Mouse (Mus musculus) lung, embryonic 16.5 days (tissue): ENCODE results near the gene Otud1. TPM values are rescaled to one million over a fixed set of nuclear protein-coding genes. Genes with fewer than 3 reads are reported as not detected.

ENCODE experiments used
- ATAC-seq: fragments of 200-750 bp; cut with Nextera tagmentation; 2 replicates; pipeline ENCODE4 v1.8.0; 2017; ENCODE audit warnings: low read depth, mild to moderate bottlenecking, moderate library complexity
- H3K27ac ChIP-seq: fragments of 300-500 bp; sonication (generic); 2 replicates; pipeline ENCODE4 v1.5.1; 2014; ENCODE audit warnings: mild to moderate bottlenecking, control low read depth, low read length
- H3K27me3 ChIP-seq: fragments of 300-500 bp; sonication (generic); 2 replicates; pipeline ENCODE4 v1.6.1; 2014; ENCODE audit warnings: low read depth, low read length, mixed read lengths; ENCODE audit not compliant: control insufficient read depth, insufficient read depth
- H3K36me3 ChIP-seq: fragments of 300-500 bp; sonication (generic); 2 replicates; pipeline ENCODE4 v1.6.1; 2014; ENCODE audit warnings: low read length; ENCODE audit not compliant: control insufficient read depth, insufficient read depth
- H3K4me1 ChIP-seq: fragments of 300-500 bp; sonication (generic); replicated peaks from 2 replicates; pipeline ENCODE4 v1.6.1; 2014; ENCODE audit warnings: low read length, mixed read lengths; ENCODE audit not compliant: control insufficient read depth, insufficient read depth
- H3K4me2 ChIP-seq: fragments of 300-500 bp; sonication (generic); 2 replicates; pipeline ENCODE4 v1.6.1; 2014; ENCODE audit warnings: low read depth, low read length, control low read depth
- H3K4me3 ChIP-seq: fragments of 300-500 bp; sonication (generic); 2 replicates; pipeline ENCODE4 v1.5.1; 2014; ENCODE audit warnings: mild to moderate bottlenecking, low read length, control low read depth
- H3K9ac ChIP-seq: fragments of 300-500 bp; sonication (generic); 2 replicates; pipeline ENCODE4 v1.6.1; 2014; ENCODE audit warnings: low read length, control low read depth
- H3K9me3 ChIP-seq: fragments of 300-500 bp; sonication (generic); 2 replicates; pipeline ENCODE4 v1.6.1; 2016; ENCODE audit warnings: low read length; ENCODE audit not compliant: control insufficient read depth
- WGBS: fragments of 180-500 bp; shearing (Covaris S2); extraction: QIAGEN DNeasy Blood & Tissue Kit; methylation state at CpG from one replicate; pipeline ENCODE4 v1.1.7; 2014; 5-methylcytosine and 5-hydroxymethylcytosine counted together
- polyA plus RNA-seq: library from polyadenylated mRNA; unstranded; fragments of >200 nt; fragmentation: Nextera tagmentation; extraction: Ambion mirVana; gene quantifications from 2 replicates; pipeline ENCODE4 v1.2.1, GENCODE M21; 2015

The Otud1 gene
- polyA plus RNA-seq, result 4.6 and 5.3 TPM in 2 replicates

DNA sequence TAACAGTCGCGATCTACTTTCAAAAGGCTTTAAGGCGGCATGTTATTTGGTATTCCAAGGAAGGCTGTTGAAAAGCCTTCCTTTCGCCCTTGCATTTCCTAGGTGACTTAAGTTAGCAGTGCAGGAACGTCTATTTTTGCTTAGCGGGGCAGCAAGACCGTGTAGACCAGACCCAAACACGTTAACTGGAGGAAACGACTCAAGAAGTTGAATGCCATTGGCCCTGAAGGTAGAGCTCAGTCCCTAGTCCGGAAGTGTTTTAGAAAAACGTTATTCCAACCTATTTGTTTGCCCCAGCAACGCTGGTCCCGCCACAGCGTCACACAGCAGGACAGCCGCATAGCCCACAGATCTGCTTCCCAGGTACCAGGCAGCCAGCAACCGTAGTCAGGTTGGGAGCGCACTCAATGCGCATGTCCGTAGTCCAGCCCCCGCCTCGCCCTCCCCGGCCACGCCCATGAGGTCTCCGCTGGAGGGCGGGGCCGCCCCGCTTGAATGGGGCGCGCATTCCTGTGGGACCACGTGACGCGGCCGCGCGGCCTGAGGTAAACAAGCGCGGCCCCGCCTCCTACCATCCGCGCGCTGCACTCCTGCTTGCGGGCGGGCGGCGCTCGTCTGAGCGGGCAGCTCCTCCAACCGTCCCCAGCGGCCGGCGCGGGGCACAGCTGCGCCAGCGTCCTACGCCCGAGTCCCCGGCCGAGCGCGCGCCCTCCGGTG lies at the start of gene Otud1:
Gene Otud1, plus strand, starts transcription at position 595 of the 717 bp plus-strand sequence.
- WGBS, result under 1% methylated on average over 58 of the region's 62 CpGs

DNA sequence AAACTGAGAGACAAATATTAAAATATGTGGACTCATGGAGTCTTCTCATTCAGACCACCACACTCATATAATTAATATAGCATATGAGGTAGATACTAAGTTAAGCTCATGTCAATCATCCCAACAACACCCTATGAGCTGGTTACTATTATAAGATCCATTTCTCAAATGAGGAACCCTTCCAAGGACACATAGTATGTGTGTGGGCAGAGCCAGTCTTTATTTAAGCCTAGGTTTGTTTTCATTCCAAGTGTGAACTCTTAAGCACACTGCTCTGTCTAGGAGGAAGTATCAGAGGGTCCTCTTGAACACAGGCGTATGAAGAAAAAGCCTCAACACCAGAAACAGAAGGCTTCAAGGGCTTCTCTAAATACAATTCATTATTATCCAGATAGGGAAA lies 49.7 kb upstream of the Otud1 start:
- WGBS, result 43% methylated on average over 1 of the region's 1 CpGs
- no peaks in the 10 kb centered on the region for H3K27me3 ChIP-seq
- H3K36me3 ChIP-seq, result no peaks in the 10 kb centered on the region
- H3K9ac ChIP-seq, result no peak overlapping the region
- no peak overlapping the region for H3K27ac ChIP-seq
- no peak for ATAC-seq
- H3K4me3 ChIP-seq, result no peak overlapping the region
- H3K9me3 ChIP-seq, result no peaks in the 10 kb centered on the region
- no peaks in the 10 kb centered on the region for H3K4me1 ChIP-seq
- H3K4me2 ChIP-seq, result no peak overlapping the region

More for the DNA sequence above, at the start of gene Otud1:
- H3K36me3 ChIP-seq, result no peaks in the 10 kb centered on the region
- H3K4me3 ChIP-seq, result peak within 1 kb of the TSS; percentile 86
- H3K27me3 ChIP-seq, result no peaks in the 10 kb centered on the region
- ATAC-seq, result peak; percentile 97
- H3K9ac ChIP-seq, result peak within 1 kb of the TSS; percentile 91
- peak within 1 kb of the TSS; percentile 80 for H3K4me2 ChIP-seq
- H3K4me1 ChIP-seq, result peaks cover 23% of the 10 kb centered on the region
- no peaks in the 10 kb centered on the region for H3K9me3 ChIP-seq
- H3K27ac ChIP-seq, result peak within 1 kb of the TSS; percentile 97

DNA sequence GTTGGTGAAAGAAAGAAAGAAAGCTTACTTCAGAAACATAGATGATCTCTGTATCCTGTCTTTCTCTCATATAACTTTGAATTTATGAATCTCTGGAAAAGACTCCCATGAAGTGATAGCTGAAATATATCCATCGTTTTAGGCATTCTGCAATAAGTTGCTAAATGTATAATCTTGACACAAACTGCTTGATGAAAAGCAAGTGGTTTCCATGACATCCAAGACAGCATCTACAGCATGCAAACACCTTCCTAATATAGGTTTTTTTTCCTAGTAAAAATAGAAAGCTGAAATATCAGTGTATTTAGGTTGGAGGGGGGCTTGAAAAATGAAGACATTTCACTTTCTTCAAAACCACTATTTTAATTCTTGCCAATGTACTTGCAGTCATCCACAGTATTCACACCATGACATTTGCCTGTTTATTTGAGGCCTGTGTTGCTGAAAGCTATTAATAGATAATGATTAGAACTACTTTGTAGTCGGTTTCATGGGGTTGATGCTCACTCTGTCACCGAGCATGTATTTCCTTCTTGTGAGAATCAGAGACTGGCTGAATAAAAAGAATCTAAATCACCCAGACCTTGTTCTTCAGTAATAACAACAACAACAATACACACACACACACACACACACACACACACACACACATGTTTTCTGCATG lies 49.0 kb upstream of the Otud1 start:
- H3K9me3 ChIP-seq, result no peaks in the 10 kb centered on the region
- H3K27ac ChIP-seq, result no peak overlapping the region
- H3K4me3 ChIP-seq, result no peak overlapping the region
- no peak overlapping the region for H3K9ac ChIP-seq
- ATAC-seq, result no peak
- H3K4me1 ChIP-seq, result no peaks in the 10 kb centered on the region
- no peaks in the 10 kb centered on the region for H3K27me3 ChIP-seq
- 53% methylated on average over 3 of the region's 3 CpGs for WGBS
- H3K4me2 ChIP-seq, result no peak overlapping the region
- H3K36me3 ChIP-seq, result no peaks in the 10 kb centered on the region

DNA sequence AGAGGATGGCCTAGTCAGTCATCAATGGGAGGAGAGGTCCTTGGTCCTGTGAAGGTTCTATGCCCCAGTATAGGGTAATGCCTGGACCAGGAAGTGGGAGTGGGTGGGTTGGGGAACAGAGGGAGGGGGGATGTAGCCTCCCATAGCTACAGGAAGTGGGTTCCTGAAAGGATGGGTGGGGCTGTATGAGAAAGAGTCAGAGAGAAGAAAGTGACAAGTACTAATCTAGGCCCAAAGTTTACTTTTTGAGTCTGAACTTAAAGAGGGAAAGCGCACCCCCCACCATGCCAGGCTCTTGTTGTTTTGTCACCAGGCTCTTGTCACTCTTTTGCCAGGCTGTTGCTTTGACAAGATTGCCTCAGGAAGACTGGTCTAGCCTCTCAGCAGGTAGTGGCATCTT lies 35.5 kb upstream of the Otud1 start:
- no peak for ATAC-seq
- H3K4me2 ChIP-seq, result no peak overlapping the region
- no peaks in the 10 kb centered on the region for H3K4me1 ChIP-seq
- no peaks in the 10 kb centered on the region for H3K9me3 ChIP-seq
- H3K4me3 ChIP-seq, result no peak overlapping the region
- H3K36me3 ChIP-seq, result no peaks in the 10 kb centered on the region
- H3K27ac ChIP-seq, result no peak overlapping the region
- H3K27me3 ChIP-seq, result no peaks in the 10 kb centered on the region
- H3K9ac ChIP-seq, result no peak overlapping the region
- WGBS, result 79% methylated on average over 1 of the region's 1 CpGs

DNA sequence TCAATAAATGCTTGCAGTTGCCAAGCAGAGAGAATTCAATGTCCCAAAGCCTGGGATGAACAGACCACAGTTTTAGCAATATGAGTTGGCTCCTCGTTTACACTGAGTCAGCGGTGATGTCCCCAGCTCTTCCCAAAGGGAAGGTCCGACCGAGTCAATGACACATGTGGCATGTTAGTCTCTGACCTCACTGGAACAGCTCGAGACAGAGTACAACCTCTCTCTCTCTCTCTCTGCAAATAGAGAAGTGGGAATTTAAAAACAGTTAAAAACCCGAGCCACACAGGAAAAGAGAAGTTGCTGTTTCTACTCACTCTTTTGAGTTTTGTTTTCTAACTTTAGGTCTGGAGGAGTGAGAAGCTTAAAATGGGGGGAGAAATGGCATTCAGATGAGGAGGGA lies 30.5 kb upstream of the Otud1 start:
- ATAC-seq, result no peak
- no peaks in the 10 kb centered on the region for H3K36me3 ChIP-seq
- H3K9me3 ChIP-seq, result no peaks in the 10 kb centered on the region
- H3K27ac ChIP-seq, result no peak overlapping the region
- H3K4me1 ChIP-seq, result no peaks in the 10 kb centered on the region
- no peak overlapping the region for H3K4me3 ChIP-seq
- no peaks in the 10 kb centered on the region for H3K27me3 ChIP-seq
- 66% methylated on average over 6 of the region's 6 CpGs for WGBS
- H3K4me2 ChIP-seq, result no peak overlapping the region
- H3K9ac ChIP-seq, result no peak overlapping the region

DNA sequence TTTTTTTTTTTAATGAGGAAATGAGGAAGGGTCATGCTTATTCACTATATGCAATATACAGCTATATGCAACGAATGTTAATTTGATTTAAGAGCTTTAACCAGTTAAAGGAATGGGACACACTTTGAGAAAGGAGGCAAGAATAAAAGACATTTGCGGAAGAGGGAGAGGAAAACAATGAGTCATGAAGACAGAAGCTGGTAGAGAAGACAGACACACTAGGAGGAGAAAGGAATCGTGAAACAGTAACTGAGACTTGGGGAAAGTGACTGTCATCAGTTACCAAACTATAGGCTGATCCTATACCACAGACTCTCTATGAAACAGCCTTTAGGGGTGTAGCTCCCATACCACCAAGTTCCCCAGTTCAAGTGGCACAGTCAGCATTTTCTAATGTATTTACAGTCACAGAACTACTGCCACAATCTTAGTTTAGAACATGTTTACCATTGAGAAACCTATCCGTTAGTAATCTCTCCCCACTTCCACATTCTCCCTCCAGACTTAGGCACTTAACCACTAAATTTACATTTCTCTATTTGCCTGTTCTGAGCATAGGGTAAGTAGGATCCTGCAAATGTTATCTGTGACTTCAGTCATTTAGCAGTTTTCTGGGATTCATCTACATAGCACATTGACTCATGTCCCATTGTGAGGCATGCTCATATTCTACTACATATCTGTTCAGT lies 29.5 kb upstream of the Otud1 start:
- no peaks in the 10 kb centered on the region for H3K27me3 ChIP-seq
- 76% methylated on average over 4 of the region's 4 CpGs for WGBS
- H3K9me3 ChIP-seq, result no peaks in the 10 kb centered on the region
- ATAC-seq, result no peak
- H3K4me1 ChIP-seq, result no peaks in the 10 kb centered on the region
- no peak overlapping the region for H3K27ac ChIP-seq
- no peak overlapping the region for H3K4me2 ChIP-seq
- no peak overlapping the region for H3K9ac ChIP-seq
- H3K4me3 ChIP-seq, result no peak overlapping the region
- no peaks in the 10 kb centered on the region for H3K36me3 ChIP-seq

DNA sequence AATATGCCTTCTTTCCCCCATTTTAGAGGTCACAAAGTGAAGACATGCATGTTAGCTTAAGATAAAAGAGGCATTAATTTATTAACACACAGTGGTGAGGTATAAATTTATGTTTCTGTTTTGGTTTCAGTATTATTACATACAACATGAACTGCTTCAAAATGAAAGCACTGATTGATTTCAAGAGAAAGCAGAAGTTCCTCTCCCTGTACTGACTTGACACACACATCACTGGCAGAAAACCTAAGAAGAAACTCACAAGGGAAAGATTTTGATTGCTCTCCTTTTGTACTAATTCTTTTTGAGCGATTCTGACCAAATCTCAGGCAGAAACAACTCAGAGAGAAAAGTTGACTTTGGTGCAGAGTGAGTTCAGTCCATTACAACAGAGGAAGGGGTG lies 27.0 kb upstream of the Otud1 start:
- ATAC-seq, result no peak
- no peaks in the 10 kb centered on the region for H3K36me3 ChIP-seq
- H3K4me2 ChIP-seq, result no peak overlapping the region
- H3K4me3 ChIP-seq, result no peak overlapping the region
- H3K9me3 ChIP-seq, result no peaks in the 10 kb centered on the region
- no peaks in the 10 kb centered on the region for H3K4me1 ChIP-seq
- WGBS, result 61% methylated on average over 1 of the region's 1 CpGs
- H3K27me3 ChIP-seq, result no peaks in the 10 kb centered on the region
- no peak overlapping the region for H3K27ac ChIP-seq
- no peak overlapping the region for H3K9ac ChIP-seq

DNA sequence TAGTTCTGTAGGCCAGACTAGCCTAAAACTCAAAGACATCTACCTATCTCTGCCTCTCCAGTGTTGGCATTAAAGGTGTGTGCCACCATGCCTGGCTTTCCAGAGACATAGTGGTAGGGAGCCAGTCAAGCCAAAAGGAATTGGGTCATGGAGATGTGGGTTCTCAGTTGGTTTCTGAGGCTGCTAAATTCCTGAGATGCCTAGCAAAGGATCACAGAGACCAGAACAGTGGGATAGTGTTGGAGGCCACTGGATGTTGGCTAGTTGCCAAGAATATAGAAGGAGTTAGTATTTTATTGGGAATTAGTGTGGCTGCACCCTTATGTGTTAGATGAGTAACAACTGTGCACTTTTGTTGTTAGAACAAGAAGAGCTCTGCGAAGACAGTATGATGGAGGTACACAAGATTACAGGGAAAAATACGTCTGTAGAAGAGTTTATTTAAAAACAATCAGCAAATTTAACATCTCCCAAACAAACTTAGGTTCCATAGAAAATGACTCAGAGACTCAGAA lies 24.1 kb upstream of the Otud1 start:
- H3K9ac ChIP-seq, result no peak overlapping the region
- 58% methylated on average over 2 of the region's 2 CpGs for WGBS
- no peak overlapping the region for H3K4me2 ChIP-seq
- no peak overlapping the region for H3K27ac ChIP-seq
- H3K36me3 ChIP-seq, result no peaks in the 10 kb centered on the region
- H3K4me1 ChIP-seq, result no peaks in the 10 kb centered on the region
- no peak for ATAC-seq
- H3K4me3 ChIP-seq, result no peak overlapping the region
- H3K9me3 ChIP-seq, result no peaks in the 10 kb centered on the region
- no peaks in the 10 kb centered on the region for H3K27me3 ChIP-seq

DNA sequence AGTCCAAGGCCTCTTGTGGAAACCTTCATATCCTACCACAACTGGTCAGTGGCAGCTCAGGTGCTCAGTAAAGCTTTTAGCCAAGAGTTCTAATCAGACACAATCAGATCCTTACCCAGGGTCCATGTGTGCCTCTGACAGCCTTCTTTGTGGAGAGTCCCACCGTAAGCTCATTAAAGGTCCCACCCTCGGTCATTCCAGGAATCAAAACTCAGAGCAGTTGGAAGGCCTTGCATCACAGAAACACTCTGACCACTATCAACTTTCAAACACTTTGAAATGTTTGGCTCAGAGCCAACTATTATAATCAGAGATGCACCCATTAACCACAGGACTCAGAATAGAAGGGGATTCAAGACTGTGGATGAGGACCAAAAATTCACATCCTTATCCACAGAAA lies 12.4 kb upstream of the Otud1 start:
- Histone ChIP-seq H3K27me3 (no peaks in the 10 kb centered on the region), H3K27ac (no peak overlapping the region), H3K9ac (no peak overlapping the region), H3K4me3 (no peak overlapping the region), H3K4me2 (no peak overlapping the region), H3K36me3 (no peaks in the 10 kb centered on the region), H3K9me3 (no peaks in the 10 kb centered on the region), H3K4me1 (no peaks in the 10 kb centered on the region)
- no peak for ATAC-seq
- WGBS, result 19% methylated on average over 2 of the region's 2 CpGs
